Mouse (Mus musculus) forebrain, embryonic 10.5 days (tissue): ENCODE measurements around the gene Fbxl19. TPM values are rescaled to one million over a fixed set of nuclear protein-coding genes. Genes with fewer than 3 reads are reported as not detected.
"Not testable (repeated sequence)": the region's sequence is repeated elsewhere in the genome, so short reads cannot be mapped to it uniquely, and the experiment has no call there.

ENCODE experiments used
- DNase-seq: peaks from one replicate; pipeline ENCODE4 v3.0.0-alpha.2; 2017; ENCODE audit warnings: low spot score; ENCODE audit errors: extremely low spot score
- H3K27ac ChIP-seq: fragments of 300-500 bp; sonication (generic); 2 replicates; pipeline ENCODE4 v1.5.1; 2016; ENCODE audit warnings: mild to moderate bottlenecking
- H3K27me3 ChIP-seq: fragments of 300-500 bp; sonication (generic); 2 replicates; pipeline ENCODE4 v1.6.1; 2016; ENCODE audit warnings: mild to moderate bottlenecking; ENCODE audit not compliant: poor library complexity, severe bottlenecking
- H3K36me3 ChIP-seq: fragments of 300-500 bp; sonication (generic); replicated peaks from 2 replicates; pipeline ENCODE4 v1.6.1; 2016; ENCODE audit warnings: mild to moderate bottlenecking, moderate library complexity
- H3K4me1 ChIP-seq: fragments of 300-500 bp; sonication (generic); 2 replicates; pipeline ENCODE4 v1.6.1; 2016
- H3K4me3 ChIP-seq: fragments of 300-500 bp; sonication (generic); 2 replicates; pipeline ENCODE4 v1.5.1; 2016; ENCODE audit warnings: mild to moderate bottlenecking, moderate library complexity
- H3K9me3 ChIP-seq: fragments of 300-500 bp; sonication (generic); 2 replicates; pipeline ENCODE4 v1.6.1; 2016; ENCODE audit warnings: mild to moderate bottlenecking, moderate library complexity
- WGBS: fragments of 180-500 bp; shearing (Covaris S2); methylation state at CpG from one replicate; pipeline ENCODE4 v1.1.7; 2016; 5-methylcytosine and 5-hydroxymethylcytosine counted together
- polyA plus RNA-seq: library from polyadenylated mRNA; unstranded; fragments of >200 nt; fragmentation: Nextera tagmentation; extraction: Ambion mirVana; gene quantifications from 2 replicates; pipeline ENCODE4 v1.2.1, GENCODE M21; 2016

Fbxl19 gene
- polyA plus RNA-seq, 1 experiment from 2014 or later = 8.2 TPM

DNA sequence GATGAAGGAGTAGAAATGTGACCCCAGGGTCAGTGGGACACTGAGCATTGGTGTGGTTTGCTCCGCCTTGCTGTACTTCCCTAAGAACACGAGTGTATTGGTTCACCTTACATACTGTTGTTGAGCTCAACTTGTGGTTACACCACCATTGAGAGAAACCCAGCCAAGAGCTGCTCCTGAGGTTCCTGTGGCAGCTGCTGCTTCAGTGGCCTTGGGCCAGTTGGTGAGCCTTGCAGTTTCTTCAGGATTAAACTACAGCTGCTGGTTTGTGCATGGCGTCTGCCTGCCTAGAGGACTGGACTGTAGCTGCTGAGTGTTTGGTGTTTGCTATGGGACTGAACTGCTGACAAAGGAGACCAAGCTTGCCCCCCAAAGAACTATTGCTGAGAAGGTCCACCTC is 32.9 kb upstream of the Fbxl19 start:
- Histone ChIP-seq H3K36me3 (peaks cover 9% of the 10 kb centered on the region), H3K27ac (peak overlapping the region; percentile 88), H3K4me3 (no peak overlapping the region), H3K27me3 (no peaks in the 10 kb centered on the region), H3K4me1 (peaks cover 69% of the 10 kb centered on the region), H3K9me3 (no peaks in the 10 kb centered on the region)
- no peak for DNase-seq
- 75% methylated on average over 3 of the region's 3 CpGs for WGBS

DNA sequence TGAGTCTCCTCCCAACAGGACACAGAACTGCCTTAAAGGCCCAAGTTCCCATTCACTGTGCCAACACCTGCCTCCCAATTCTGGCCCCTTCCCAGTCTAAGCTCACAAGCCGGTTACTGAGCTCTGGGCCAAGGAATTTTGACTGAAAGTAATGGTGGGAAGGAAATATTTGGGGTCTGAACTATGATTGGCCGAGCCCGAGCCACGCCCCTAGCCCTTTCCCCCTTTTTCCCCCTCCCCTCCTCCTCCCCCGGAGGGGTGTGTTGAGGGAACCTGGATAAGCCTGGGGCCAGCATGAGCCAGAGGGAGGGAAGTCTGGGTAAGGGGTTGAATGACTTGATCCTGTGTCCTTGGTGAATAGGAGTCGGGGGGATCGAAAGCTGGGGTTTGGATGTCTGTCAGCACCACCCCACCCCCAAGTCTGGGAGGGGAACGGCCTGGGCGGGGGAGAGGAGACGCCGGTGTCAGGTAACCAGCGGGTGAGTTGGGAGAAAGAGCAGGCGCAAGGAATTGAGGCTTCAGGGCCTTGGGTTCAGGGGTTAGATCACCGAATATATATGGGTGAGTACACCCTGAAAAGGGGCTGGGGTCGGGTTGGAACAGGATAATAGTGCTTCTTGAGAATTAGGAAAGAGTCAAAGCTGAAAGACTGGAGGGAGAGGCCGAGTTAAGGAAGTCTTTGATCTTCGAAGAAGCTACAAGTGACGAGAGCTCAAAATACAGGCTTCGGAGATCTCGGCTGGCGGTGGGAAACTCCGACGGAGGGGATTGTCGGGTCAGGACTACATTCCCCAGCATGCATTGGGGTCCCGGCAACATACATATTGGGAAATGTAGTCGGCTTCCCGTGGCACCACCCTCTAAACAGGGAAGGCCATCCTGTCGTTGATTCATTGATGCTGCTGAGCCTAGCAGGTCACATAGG is 31.6 kb upstream of the Fbxl19 start, which contains the start of gene Ctf1:
TSS of gene Ctf1 (plus strand) at position 276 of the 925 bp plus-strand sequence.
- Histone ChIP-seq H3K27ac (peak within 1 kb of the TSS; percentile 88), H3K36me3 (0 out of 2 replicates have a peak, but pooled peaks cover 2% of the 10 kb centered on the region), H3K9me3 (no peaks in the 10 kb centered on the region), H3K4me1 (peaks cover 69% of the 10 kb centered on the region), H3K27me3 (peaks cover 5% of the 10 kb centered on the region; the same call in 1 of the 2 replicates), H3K4me3 (peak within 1 kb of the TSS; percentile 53)
- WGBS = under 1% methylated on average over 28 of the region's 28 CpGs
- DNase-seq = peak; percentile 84

DNA sequence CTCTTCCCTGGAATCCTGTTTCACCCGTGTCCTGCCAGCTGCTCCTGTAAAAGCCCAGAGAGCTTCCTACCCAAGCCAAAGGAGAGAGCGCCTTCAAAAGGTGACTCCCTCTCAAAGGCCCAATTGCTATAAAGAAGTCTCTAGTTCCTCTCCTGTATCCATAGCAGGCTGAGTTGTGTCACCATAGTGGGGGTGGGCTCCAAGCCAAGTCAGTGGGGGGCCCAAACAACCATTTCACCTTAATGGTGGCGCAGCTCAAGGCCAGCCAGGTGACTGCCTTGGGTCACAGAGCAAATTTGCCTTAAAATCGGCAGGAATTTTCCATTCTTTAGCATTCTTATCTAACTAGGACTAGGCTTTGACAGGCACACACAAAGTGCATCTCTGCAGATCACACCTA is 29.5 kb upstream of the Fbxl19 start:
- H3K4me3 ChIP-seq = no peak overlapping the region; the same call in 1 of the 2 replicates
- no peak for DNase-seq
- WGBS = 83% methylated on average over 4 of the region's 4 CpGs
- peaks cover 5% of the 10 kb centered on the region; the same call in 1 of the 2 replicates for H3K27me3 ChIP-seq
- H3K27ac ChIP-seq = no peak overlapping the region
- H3K9me3 ChIP-seq = no peaks in the 10 kb centered on the region
- H3K36me3 ChIP-seq = peaks cover 2% of the 10 kb centered on the region; the same call in 1 of the 2 replicates
- peaks cover 59% of the 10 kb centered on the region for H3K4me1 ChIP-seq

DNA sequence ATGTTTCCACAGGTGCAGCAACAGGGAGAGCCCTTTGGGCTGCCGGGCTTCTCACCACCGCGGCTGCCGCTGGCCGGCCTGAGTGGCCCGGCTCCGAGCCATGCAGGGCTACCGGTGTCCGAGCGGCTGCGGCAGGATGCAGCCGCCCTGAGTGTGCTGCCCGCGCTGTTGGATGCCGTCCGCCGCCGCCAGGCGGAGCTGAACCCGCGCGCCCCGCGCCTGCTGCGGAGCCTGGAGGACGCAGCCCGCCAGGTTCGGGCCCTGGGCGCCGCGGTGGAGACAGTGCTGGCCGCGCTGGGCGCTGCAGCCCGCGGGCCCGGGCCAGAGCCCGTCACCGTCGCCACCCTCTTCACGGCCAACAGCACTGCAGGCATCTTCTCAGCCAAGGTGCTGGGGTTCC is 27.4 kb upstream of the Fbxl19 start:
- H3K27ac ChIP-seq = peak overlapping the region; percentile 84
- H3K4me1 ChIP-seq = peaks cover 45% of the 10 kb centered on the region
- H3K4me3 ChIP-seq = peak overlapping the region; percentile 53
- DNase-seq = peak; percentile 71
- H3K9me3 ChIP-seq = no peaks in the 10 kb centered on the region
- WGBS = 1% methylated on average over 41 of the region's 41 CpGs
- peaks cover 5% of the 10 kb centered on the region; the same call in 1 of the 2 replicates for H3K27me3 ChIP-seq
- H3K36me3 ChIP-seq = peaks cover 2% of the 10 kb centered on the region; the same call in 1 of the 2 replicates

DNA sequence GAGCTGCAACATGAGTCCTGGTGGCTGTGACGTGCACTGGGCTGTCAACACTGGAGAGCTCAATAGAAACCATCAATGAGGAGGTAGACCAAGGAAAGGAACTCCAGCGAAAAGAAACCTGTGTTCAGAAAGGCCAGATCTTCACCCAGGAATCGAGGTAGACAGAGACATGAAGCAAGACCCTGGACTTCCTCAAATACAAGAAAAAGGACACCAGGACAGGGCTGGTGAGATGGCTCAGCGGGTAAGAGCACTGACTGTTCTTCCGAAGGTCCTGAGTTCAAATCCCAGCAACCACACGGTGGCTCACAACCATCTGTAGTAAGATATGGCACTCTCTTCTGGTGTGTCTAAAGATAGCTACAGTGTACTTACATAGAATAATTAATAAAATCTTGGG is 26.0 kb upstream of the Fbxl19 start:
- Histone ChIP-seq H3K27ac (no peak overlapping the region), H3K4me1 (peaks cover 31% of the 10 kb centered on the region), H3K27me3 (peaks cover 5% of the 10 kb centered on the region; the same call in 1 of the 2 replicates), H3K9me3 (no peaks in the 10 kb centered on the region), H3K4me3 (no peak overlapping the region), H3K36me3 (peaks cover 2% of the 10 kb centered on the region; the same call in 1 of the 2 replicates)
- DNase-seq = no peak
- WGBS = 87% methylated on average over 6 of the region's 6 CpGs

DNA sequence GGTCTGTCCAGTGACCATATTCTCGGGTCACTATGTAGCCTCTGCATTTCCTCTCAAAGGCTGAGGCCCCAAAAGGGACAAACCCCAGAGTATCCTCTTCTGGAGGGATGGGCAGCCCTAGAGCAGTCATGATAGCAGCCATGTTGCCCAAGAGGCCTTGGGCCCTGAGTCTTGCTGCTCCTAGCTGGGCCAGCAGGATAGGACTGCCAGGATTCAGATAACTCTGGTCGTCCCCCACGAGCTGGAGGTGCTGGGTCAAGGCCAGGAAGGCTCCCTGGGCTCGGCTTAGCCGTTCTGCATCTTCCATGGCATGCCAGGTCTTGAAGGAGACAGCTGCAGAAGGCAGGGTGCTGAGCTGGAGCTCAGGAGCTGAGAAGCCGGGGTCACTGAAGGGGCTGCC is 25.1 kb upstream of the Fbxl19 start:
- peaks cover 23% of the 10 kb centered on the region for H3K4me1 ChIP-seq
- H3K9me3 ChIP-seq = no peaks in the 10 kb centered on the region
- H3K27me3 ChIP-seq = peaks cover 5% of the 10 kb centered on the region; the same call in 1 of the 2 replicates
- DNase-seq = no peak
- WGBS = 94% methylated on average over 6 of the region's 6 CpGs
- H3K27ac ChIP-seq = no peak overlapping the region
- H3K36me3 ChIP-seq = peaks cover 2% of the 10 kb centered on the region; the same call in 1 of the 2 replicates
- no peak overlapping the region for H3K4me3 ChIP-seq

DNA sequence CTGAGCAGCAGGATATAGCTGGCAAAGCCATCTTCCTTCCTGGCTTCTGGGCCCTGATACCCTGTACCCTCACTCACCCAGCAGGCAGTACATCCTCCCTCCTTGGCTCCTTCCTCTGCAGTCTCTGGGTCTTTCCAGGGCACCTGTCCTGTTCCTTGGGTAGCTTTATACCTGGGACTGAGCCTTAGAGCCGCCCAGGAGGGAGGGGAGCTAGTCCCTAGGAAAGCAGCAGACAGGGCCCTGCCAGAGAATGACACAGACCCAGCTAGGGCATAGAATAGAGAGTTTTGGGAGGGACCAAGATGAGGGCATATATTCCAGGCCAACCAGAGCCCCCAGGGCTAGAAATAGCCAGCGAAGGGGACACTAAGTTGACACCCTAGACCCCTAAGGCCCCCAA is 18.9 kb upstream of the Fbxl19 start:
- Histone ChIP-seq H3K9me3 (no peaks in the 10 kb centered on the region), H3K4me3 (no peak overlapping the region), H3K27ac (peak overlapping the region; percentile 26; the same call in 1 of the 2 replicates), H3K36me3 (no peaks in the 10 kb centered on the region), H3K27me3 (no peaks in the 10 kb centered on the region), H3K4me1 (peaks cover 16% of the 10 kb centered on the region)
- DNase-seq = no peak
- 48% methylated on average over 2 of the region's 2 CpGs for WGBS

DNA sequence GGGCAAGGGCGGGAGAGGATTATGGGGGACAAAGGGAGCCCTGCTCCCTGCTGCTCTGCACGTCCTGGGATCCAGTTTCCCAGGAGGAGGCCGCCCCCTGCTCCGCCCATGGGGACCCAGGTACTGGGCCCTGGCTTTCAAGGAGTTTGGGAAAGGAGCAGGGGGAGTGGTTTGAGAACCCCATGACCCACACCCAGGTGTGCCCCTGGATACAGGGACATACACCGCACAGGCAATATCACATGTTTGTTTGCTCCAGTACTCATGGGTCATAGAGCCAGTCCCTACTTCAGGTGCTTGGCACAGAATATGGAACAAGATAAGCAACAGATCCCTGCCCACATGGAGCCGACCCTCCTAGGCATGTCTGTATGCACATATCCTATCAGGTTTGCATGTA is 18.4 kb upstream of the Fbxl19 start:
- Histone ChIP-seq H3K27me3 (no peaks in the 10 kb centered on the region), H3K36me3 (no peaks in the 10 kb centered on the region), H3K9me3 (no peaks in the 10 kb centered on the region), H3K27ac (peak overlapping the region; percentile 26), H3K4me3 (no peak overlapping the region), H3K4me1 (peaks cover 16% of the 10 kb centered on the region)
- no peak for DNase-seq
- WGBS = 39% methylated on average over 6 of the region's 6 CpGs

DNA sequence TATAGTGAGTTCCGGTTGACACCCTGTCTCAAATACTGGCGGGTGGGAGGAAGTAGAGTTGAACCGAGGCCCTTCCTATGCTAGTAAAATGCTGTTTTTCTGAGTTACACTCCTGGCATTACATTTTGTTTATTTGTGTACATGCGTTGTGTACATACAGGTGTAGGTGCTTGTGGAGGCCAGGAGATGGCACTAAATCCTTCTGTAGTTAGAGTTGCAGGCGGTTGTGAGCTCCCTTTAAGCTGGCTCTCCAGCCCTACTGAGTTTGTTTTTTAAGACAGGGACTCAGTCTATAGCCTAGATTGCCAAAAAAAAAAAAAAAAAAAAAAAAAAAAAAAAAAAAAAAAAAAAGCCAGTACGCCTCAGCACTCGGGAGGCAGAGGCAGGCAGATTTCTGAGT is 16.4 kb upstream of the Fbxl19 start:
- Histone ChIP-seq H3K4me1 (peaks cover 16% of the 10 kb centered on the region), H3K27me3 (no peaks in the 10 kb centered on the region), H3K4me3 (no peak overlapping the region), H3K27ac (no peak overlapping the region), H3K36me3 (no peaks in the 10 kb centered on the region), H3K9me3 (no peaks in the 10 kb centered on the region)
- 81% methylated on average over 7 of the region's 7 CpGs for WGBS
- no peak for DNase-seq

DNA sequence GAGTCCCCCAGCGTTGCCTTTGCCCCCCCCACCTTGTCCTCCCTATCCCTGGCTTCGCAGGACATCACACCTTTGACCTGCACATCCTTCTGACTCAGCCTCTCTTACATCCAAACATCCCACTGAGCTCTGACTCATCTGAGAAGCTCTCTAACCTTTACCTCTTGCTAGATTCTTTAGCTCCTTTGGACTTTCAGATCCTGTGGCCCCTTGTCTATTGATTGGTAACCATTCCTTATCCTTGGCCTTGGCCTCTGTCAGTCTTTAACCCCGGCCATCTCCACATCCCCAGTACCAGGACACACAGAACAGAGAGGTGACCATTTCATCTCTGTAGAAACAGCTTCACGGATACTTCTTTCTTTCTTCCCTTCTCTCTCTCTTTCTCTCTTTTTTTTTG is 14.2 kb upstream of the Fbxl19 start:
- DNase-seq = no peak
- Histone ChIP-seq H3K9me3 (no peaks in the 10 kb centered on the region), H3K4me1 (peaks cover 16% of the 10 kb centered on the region), H3K27me3 (no peaks in the 10 kb centered on the region), H3K36me3 (no peaks in the 10 kb centered on the region), H3K4me3 (no peak overlapping the region), H3K27ac (no peak overlapping the region)
- WGBS = 78% methylated on average over 4 of the region's 4 CpGs

DNA sequence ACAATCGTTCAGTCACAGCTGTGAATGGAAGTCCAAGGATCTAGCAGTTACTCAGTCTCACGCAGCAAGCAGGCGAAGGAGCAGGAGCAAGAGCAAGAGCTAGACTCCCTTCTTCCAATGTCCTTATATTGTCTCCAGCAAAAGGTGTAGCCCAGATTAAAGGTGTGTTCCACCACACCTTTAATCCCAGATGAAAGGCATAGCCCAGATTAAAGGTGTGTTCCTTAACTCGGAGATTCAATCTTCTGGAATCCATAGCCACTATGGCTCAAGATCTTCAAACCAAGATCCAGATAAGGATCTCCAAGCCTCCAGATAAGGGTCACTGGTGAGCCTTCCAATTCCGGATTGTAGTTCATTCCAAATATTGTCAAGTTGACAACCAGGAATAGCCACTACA is 12.3 kb upstream of the Fbxl19 start, which contains the start of gene Ctf2:
TSS of gene Ctf2 (minus strand) at position 101 of the 400 bp plus-strand sequence.
- not testable (repeated sequence) for H3K27ac ChIP-seq, H3K9me3 ChIP-seq, H3K4me3 ChIP-seq, DNase-seq, H3K36me3 ChIP-seq, H3K4me1 ChIP-seq, H3K27me3 ChIP-seq
- 100% methylated on average over 1 of the region's 5 CpGs for WGBS

DNA sequence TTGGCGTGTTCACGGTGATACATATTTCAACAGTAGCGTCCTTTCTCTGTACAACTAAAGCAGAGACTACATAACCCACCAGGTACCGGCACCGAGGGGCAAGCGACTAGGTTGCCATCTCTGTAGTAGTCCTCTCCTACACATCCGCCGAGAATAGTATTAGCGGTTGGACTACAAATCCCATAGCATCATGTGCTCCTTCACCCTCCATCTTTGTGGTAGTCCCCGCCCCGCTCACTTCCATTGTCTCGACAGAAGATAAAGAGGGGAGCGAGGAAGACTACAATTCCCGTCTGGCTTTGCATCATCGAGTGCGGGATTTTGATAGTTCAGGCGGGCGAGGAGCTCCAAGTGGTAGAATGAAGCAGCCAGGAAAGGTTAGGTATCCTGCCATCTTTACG is 908 bp downstream of the Fbxl19 start:
- under 1% methylated on average over 19 of the region's 19 CpGs for WGBS
- peak overlapping the region; percentile 71 for H3K4me3 ChIP-seq
- no peaks in the 10 kb centered on the region for H3K9me3 ChIP-seq
- no peaks in the 10 kb centered on the region for H3K27me3 ChIP-seq
- peaks cover 33% of the 10 kb centered on the region for H3K4me1 ChIP-seq
- peak overlapping the region; percentile 97 for H3K27ac ChIP-seq
- peaks cover 26% of the 10 kb centered on the region for H3K36me3 ChIP-seq
- peak; percentile 93 for DNase-seq
